Mouse (Mus musculus) CD8-positive naive resting alpha-beta T cell, adult 2 months (primary cell): ENCODE data around the gene 1700057G04Rik.

Source experiments
- DNase-seq, 2 experiments: peaks; one replicate each; pipeline ENCODE4 v3.0.0; 2022; ENCODE audit warnings: low read depth in 2 of 2, low spot score in 2 of 2

The 1700057G04Rik gene

GRCm38 (mm10) chr9:92309077-92309476, at the start of gene 1700057G04Rik:
Gene 1700057G04Rik (plus strand): TSS chr9:92309377.
- no peak for DNase-seq

DNA sequence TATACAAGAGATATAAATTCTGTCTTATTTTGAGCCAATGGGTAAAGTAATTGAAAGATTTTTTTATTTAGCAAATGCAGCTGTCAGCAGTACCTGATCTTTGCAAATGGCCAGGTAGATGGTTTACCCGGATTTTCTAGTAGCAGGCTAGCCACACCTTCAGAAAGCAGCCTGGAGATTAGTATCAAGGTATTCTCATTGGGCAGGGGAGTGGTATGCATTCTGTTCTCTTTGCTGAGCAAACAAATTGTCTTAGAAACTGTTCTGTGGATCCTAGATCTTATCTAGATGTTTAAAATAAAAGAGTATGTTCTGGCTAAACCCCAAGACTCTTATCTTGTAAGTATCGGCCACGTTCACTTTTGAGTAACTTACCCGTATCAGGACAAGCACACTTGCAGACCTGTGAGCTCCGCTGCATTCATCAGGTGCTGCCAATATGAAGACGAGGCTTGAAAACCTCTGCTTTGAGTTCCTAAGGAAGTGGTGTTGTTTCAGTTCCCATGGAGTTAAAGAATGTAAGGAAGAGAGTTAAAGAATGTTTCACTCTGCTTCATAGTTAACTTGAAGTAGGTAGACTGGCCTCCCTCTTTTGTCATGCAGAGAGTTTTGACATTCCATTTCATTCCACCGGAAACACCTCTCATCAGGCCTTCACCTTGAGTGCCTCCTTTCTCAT, 48.6 kb upstream of the 1700057G04Rik start:
- DNase-seq, result no peak

DNA sequence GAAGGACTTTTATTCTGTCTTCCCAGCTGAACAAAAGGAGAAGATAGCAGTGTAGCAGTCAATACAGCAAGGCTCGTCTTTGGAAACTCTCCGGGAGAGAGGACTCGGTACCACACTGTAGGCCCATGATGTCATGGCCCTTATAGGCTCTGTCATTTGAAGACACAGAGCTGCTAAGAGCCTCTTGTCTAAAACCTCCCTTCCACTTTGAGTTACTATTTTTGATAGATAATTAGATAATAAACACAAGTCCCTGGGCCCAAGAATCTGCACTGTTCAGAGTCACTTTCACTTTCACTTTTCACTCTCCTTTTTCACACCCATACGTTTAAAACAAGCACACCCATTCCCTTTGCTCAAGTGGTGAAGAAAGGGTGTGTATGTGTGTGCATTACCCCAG, 43.5 kb upstream of the 1700057G04Rik start:
- DNase-seq, result no peak

- no peak for DNase-seq
These were observed 42.5 kb upstream of the 1700057G04Rik start for GRCm38 (mm10) chr9:92266558-92267171.

DNA sequence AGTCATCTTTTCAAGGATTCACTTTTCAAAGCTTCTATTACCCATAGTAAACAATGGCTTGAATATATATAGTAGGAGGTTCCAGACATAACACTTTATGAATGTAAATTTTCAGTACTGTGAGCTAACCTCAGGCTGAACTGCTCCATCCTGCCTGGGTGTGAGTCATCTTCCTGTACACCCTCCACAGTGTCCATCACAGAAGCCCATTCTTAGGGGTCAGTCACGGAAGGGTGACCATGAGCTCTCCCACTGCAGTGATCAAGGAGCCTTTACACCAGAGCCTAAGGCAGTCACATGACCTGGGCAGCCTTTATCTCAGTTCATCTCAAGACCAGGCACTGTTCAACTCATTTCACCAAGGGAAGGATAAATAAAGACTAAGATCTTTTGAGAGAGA, 41.4 kb upstream of the 1700057G04Rik start:
- DNase-seq, result no peak

GRCm38 (mm10) chr9:92269829-92270404, 39.3 kb upstream of the 1700057G04Rik start:
- no peak for DNase-seq

DNA sequence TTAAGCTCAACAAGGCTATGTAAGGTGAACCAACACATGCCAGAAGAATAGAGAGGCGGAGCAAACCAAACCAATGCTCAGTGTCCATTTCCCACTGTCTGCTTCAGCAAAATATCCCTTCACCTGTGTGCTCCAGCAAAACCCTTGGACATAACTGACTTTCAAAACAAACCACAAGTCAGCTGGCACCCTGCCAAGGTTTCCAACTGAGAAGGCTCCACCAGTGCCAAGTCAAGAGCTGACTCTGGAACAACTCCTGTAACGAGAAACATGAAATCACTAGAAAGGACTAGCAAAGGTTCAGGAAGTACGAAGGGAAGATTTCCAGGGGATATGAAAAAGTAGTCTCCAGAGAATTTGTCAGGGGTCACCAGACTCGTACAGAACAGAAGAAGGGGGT, 38.2 kb upstream of the 1700057G04Rik start:
- DNase-seq, result no peak

GRCm38 (mm10) chr9:92272650-92273049, 36.5 kb upstream of the 1700057G04Rik start:
- DNase-seq, result no peak

DNA sequence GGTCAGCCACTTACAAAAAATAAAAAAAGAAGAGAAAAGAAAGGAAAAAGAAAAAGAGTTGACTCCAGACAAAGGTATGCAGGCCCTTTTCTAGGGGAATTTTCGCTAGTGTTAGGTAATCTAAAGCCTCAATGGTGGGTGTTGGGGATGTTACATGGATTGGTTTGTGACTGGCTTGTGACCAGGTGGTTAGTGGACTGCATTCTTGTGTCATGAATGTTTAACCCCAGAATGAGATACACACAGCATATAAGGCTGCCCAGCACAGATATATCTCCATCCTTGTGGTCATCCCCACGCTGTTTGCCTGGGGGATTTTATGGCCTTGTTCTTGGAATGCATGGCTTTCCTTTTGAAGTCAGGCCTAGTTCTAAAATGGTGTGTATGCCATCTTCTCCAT, 35.9 kb upstream of the 1700057G04Rik start:
- DNase-seq, result no peak

DNA sequence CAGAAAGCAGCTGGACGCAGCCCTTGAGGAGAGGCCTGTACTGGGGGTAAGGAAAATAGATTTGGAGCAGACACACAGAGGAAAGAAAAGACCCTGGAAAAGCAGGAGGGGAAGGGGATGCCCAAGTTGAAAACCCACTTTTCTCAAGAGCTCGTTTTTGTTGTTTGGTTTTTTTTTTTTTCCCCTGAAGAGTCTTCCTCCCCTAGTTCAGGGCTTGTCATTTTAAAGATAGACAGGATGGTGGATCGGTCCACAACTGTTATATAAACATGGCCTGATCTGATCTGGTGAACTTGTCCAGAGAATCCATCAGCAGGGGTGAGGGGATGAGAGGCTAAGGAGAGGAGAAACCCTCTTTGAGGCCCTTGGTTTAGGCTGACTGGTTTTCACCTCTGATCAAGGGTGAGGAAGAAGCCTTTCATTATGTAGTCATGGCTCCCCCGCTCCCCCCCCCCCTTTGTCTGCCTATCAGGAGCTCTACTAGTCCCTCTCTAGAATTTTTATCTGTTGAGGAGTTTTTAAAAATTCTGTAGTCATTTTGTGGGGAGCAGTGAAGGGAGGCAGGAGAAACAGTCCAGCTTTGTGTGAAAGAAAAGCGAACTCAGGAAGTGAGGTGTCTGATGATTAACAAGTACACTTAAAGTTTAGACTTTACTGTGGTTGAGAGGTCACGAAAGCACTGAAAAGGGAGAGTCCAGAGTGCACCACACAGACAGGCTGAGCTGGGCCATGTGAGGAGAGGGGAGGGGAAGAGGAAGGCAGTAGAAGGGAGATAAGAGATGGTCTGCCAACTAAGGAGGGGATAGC, 35.0 kb upstream of the 1700057G04Rik start:
- no peak for DNase-seq

- no peak for DNase-seq
These were observed 33.5 kb upstream of the 1700057G04Rik start, which contains the start of gene Plscr2 for GRCm38 (mm10) chr9:92275486-92276207. Gene Plscr2 (plus strand): TSS chr9:92275602.

DNA sequence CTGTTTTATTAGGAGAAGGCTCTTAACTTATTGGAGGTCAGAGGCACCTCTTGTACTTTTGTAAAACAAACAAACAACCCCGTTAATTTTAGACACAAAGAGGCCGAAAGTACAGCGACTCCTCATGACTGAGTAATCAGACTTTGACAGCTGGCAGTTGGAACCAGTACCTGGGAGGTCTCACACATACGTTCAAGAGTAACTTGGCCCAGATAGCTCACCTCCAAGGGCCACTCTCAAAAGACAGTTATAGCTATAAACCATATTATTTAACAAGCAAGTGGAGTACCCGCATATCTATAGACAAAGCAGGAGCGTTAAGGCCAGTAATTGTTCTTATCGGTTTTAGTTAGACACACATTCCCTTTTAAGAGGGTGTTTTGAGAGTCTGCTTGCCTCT, 32.8 kb upstream of the 1700057G04Rik start:
- DNase-seq, result no peak

DNA sequence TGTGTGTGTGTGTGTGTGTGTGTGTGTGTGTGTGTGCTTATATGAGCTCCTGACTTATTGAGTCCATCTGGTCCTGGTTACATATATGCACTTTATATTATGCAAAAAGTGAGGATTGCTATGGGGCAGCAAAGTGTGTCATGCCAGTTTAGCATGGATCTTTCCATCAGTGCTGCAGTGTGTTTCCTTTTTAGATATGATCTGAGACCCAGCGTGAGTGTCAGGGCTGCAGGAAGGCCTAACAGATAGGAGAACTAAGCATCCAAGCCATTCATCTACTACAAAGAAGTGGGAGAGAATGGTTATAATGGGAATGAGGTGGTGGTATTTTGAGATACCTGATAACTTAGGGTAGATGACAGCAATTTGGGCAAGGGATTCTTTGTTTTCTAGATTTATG, 29.1 kb upstream of the 1700057G04Rik start:
- DNase-seq, result no peak

- no peak for DNase-seq
These were observed 26.5 kb upstream of the 1700057G04Rik start for GRCm38 (mm10) chr9:92282563-92283171.

DNA sequence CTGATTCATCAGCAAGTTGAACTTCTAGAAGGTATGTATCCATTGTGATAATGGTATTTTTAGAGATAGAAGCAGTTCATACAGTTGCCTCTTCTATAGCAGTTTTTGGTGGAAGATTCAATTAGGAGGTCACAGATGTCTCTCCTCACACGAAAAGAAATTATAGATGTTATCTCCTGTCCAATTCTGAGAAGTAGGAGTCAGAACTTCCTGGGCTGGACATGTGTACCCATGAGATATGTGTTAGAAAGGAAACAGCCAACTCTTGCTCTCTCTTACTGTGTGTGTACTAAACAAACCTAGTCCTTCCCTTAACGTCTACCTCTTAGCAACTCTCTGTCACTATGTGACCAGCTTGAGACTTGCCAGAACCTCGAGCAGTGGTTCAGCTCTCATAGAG, 19.5 kb upstream of the 1700057G04Rik start:
- DNase-seq, result no peak

DNA sequence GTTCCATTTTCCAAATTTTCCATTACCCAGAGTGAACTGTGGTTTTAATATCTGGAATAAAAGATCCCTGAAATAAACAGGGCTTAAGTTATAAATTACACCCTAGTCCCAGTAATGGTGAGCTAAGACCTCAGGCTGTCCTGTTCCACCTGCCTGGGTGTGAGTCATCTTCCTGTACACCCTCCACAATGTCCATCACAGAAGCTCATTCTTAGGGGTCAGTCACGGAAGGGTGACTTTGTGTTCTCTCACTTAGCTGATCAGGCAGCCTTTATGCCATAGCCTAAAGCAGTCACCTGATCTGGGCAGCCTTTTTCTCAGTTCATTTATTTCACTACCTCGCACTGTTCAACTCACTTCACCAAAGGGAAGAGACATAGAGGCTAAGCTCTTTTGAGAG, 17.0 kb upstream of the 1700057G04Rik start:
- no peak for DNase-seq

DNA sequence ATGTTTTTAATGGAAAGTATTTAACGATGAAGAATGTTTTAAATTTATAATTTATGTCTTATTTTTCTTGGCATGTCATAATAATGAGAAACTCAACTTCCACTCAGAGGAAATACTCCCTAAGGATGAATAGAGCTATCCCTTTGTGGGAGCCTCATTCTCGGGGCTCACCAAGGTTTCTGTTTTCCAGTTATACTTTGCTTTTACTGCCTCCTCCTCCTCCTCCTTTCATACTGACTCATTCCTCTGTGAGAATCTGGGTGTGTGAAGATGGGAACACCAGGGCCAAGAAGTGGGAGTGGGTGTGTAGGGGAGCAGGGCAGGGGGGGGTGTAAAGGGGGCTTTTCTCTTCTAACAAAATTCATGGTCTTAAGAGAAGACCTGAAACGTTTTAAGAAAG, 16.3 kb upstream of the 1700057G04Rik start:
- no peak for DNase-seq

GRCm38 (mm10) chr9:92293560-92294548, 15.3 kb upstream of the 1700057G04Rik start:
- no peak for DNase-seq

- no peak for DNase-seq
These were observed 10.9 kb upstream of the 1700057G04Rik start for GRCm38 (mm10) chr9:92298288-92298687.
